Mouse (Mus musculus) small intestine, adult 2 months (tissue): ENCODE results near the gene Lmcd1.

Source experiments
- CTCF ChIP-seq: fragments of 200-500 bp; IDR thresholded peaks from 2 replicates; pipeline ENCODE4 v1.5.1; 2012; ENCODE audit warnings: low read depth, mild to moderate bottlenecking, control low read depth, inconsistent platforms, low read length, moderate library complexity, mixed read lengths; ENCODE audit not compliant: insufficient replicate concordance, insufficient read length; ENCODE audit errors: extremely low read depth
- POLR2A ChIP-seq: fragments of 200-500 bp; IDR thresholded peaks from 2 replicates; pipeline ENCODE4 v1.6.1; 2012; ENCODE audit warnings: low read depth, mild to moderate bottlenecking, control low read depth, inconsistent platforms, low read length, moderate library complexity

GRCm38 (mm10) chr6:112379054-112379453 lies 105.5 kb downstream of the Lmcd1 start:
- TF ChIP-seq CTCF: no peak
- no peak for TF ChIP-seq POLR2A
